Mouse (Mus musculus): ENCODE data around the gene Mroh7.
"Not testable (repeated sequence)": the region's sequence is repeated elsewhere in the genome, so short reads cannot be mapped to it uniquely, and the experiment has no call there.

Mroh7 gene

GRCm38 (mm10) chr4:106730814-106731213, at the start of gene Mroh7:
Gene Mroh7, minus strand, starts transcription at chr4:106730925.
- no peak for DNase-seq (ENCODE audit: low spot score in 2 of 2)

- peak in 1 of 2 experiments; percentile 35 for DNase-seq (ENCODE audit: low spot score in 2 of 2)
Measured at GRCm38 (mm10) chr4:106780045-106780444, 49.3 kb upstream of the Mroh7 start.

- DNase-seq (ENCODE audit: low spot score in 2 of 2), result peak; percentile 84 to 86
Measured at GRCm38 (mm10) chr4:106778116-106778788, 47.5 kb upstream of the Mroh7 start.

- DNase-seq (ENCODE audit: low spot score in 2 of 2), result peak; percentile 63 to 66
Measured at GRCm38 (mm10) chr4:106776998-106777397, 46.3 kb upstream of the Mroh7 start.

GRCm38 (mm10) chr4:106775767-106776166, 45.0 kb upstream of the Mroh7 start:
- not testable (repeated sequence) for DNase-seq (ENCODE audit: low spot score in 2 of 2)

- DNase-seq (ENCODE audit: low spot score in 2 of 2), result no peak
Measured at GRCm38 (mm10) chr4:106772558-106772957, 41.8 kb upstream of the Mroh7 start.

GRCm38 (mm10) chr4:106769306-106769705, 38.6 kb upstream of the Mroh7 start:
- DNase-seq (ENCODE audit: low spot score in 2 of 2), result no peak

- DNase-seq (ENCODE audit: low spot score in 2 of 2), result no peak
Measured at GRCm38 (mm10) chr4:106764166-106764565, 33.4 kb upstream of the Mroh7 start.

GRCm38 (mm10) chr4:106751726-106752125, 21.0 kb upstream of the Mroh7 start:
- DNase-seq (ENCODE audit: low spot score in 2 of 2), result no peak

- peak; percentile 81 to 82 for DNase-seq (ENCODE audit: low spot score in 2 of 2)
Measured at GRCm38 (mm10) chr4:106749699-106750098, 19.0 kb upstream of the Mroh7 start.

GRCm38 (mm10) chr4:106747001-106747580, 16.4 kb upstream of the Mroh7 start:
- DNase-seq (ENCODE audit: low spot score in 2 of 2), result no peak

GRCm38 (mm10) chr4:106745862-106746261, 15.1 kb upstream of the Mroh7 start:
- no peak for DNase-seq (ENCODE audit: low spot score in 2 of 2)

GRCm38 (mm10) chr4:106737904-106738303, 7.2 kb upstream of the Mroh7 start:
- DNase-seq (ENCODE audit: low spot score in 2 of 2), result no peak

- DNase-seq (ENCODE audit: low spot score in 2 of 2), result not testable (repeated sequence)
Measured at GRCm38 (mm10) chr4:106736884-106737283, 6.2 kb upstream of the Mroh7 start.

GRCm38 (mm10) chr4:106733636-106734035, 2.9 kb upstream of the Mroh7 start, which contains the start of gene Fam151a:
Gene Fam151a, plus strand, starts transcription at chr4:106733889.
- no peak for DNase-seq (ENCODE audit: low spot score in 2 of 2)

- no peak for DNase-seq (ENCODE audit: low spot score in 2 of 2)
Measured at GRCm38 (mm10) chr4:106720631-106721030, 10.1 kb downstream of the Mroh7 start.

GRCm38 (mm10) chr4:106713622-106714021, 17.1 kb downstream of the Mroh7 start:
- DNase-seq (ENCODE audit: low spot score in 2 of 2), result no peak

GRCm38 (mm10) chr4:106708408-106708807, 22.3 kb downstream of the Mroh7 start:
- peak in 1 of 2 experiments; percentile 79 for DNase-seq (ENCODE audit: low spot score in 2 of 2)

- no peak for DNase-seq (ENCODE audit: low spot score in 2 of 2)
Measured at GRCm38 (mm10) chr4:106707957-106708356, 22.8 kb downstream of the Mroh7 start.

- DNase-seq (ENCODE audit: low spot score in 2 of 2), result no peak
Measured at GRCm38 (mm10) chr4:106705096-106705665, 25.5 kb downstream of the Mroh7 start.

- peak; percentile 44 to 59 for DNase-seq (ENCODE audit: low spot score in 2 of 2)
Measured at GRCm38 (mm10) chr4:106704416-106704815, 26.3 kb downstream of the Mroh7 start.

GRCm38 (mm10) chr4:106703956-106704355, 26.8 kb downstream of the Mroh7 start:
- no peak for DNase-seq (ENCODE audit: low spot score in 2 of 2)

GRCm38 (mm10) chr4:106700798-106701197, 29.9 kb downstream of the Mroh7 start:
- no peak for DNase-seq (ENCODE audit: low spot score in 2 of 2)
